Mouse (Mus musculus): Measurements from ENCODE around the gene Sbno2.

The Sbno2 gene

GRCm38 (mm10) chr10:80092690-80093089 lies 12.7 kb downstream of the Sbno2 start:
- DNase-seq (ENCODE audit: low read depth, low spot score), result no peak

- DNase-seq (ENCODE audit: low read depth, low spot score), result no peak
Observed at GRCm38 (mm10) chr10:80091527-80091926, 13.8 kb downstream of the Sbno2 start.

- DNase-seq (ENCODE audit: low read depth, low spot score), result no peak
Observed at GRCm38 (mm10) chr10:80089146-80089545, 16.2 kb downstream of the Sbno2 start.

GRCm38 (mm10) chr10:80087483-80087882 lies 17.9 kb downstream of the Sbno2 start:
- DNase-seq (ENCODE audit: low read depth, low spot score), result no peak

- no peak for DNase-seq (ENCODE audit: low read depth, low spot score)
Observed at GRCm38 (mm10) chr10:80086847-80087246, 18.5 kb downstream of the Sbno2 start.

GRCm38 (mm10) chr10:80084817-80085487 lies 20.4 kb downstream of the Sbno2 start:
- DNase-seq (ENCODE audit: low read depth, low spot score), result no peak

- DNase-seq (ENCODE audit: low read depth, low spot score), result no peak
Observed at GRCm38 (mm10) chr10:80081075-80081474, 24.3 kb downstream of the Sbno2 start.

GRCm38 (mm10) chr10:80080396-80081070 lies 24.8 kb downstream of the Sbno2 start:
- DNase-seq (ENCODE audit: low read depth, low spot score), result no peak

GRCm38 (mm10) chr10:80078366-80078765 lies 27.0 kb downstream of the Sbno2 start:
- DNase-seq (ENCODE audit: low read depth, low spot score), result no peak

GRCm38 (mm10) chr10:80077312-80077711 lies 28.1 kb downstream of the Sbno2 start:
- no peak for DNase-seq (ENCODE audit: low read depth, low spot score)

GRCm38 (mm10) chr10:80076386-80076785 lies 29.0 kb downstream of the Sbno2 start:
- no peak for DNase-seq (ENCODE audit: low read depth, low spot score)

- no peak for DNase-seq (ENCODE audit: low read depth, low spot score)
Observed at GRCm38 (mm10) chr10:80075924-80076323, 29.4 kb downstream of the Sbno2 start.

GRCm38 (mm10) chr10:80074813-80075601 lies 30.4 kb downstream of the Sbno2 start:
- no peak for DNase-seq (ENCODE audit: low read depth, low spot score)

GRCm38 (mm10) chr10:80072623-80073489 lies 32.5 kb downstream of the Sbno2 start:
- no peak for DNase-seq (ENCODE audit: low read depth, low spot score)

GRCm38 (mm10) chr10:80071516-80071900 lies 33.9 kb downstream of the Sbno2 start:
- DNase-seq (ENCODE audit: low read depth, low spot score), result no peak

GRCm38 (mm10) chr10:80070837-80071515 lies 34.4 kb downstream of the Sbno2 start:
- DNase-seq (ENCODE audit: low read depth, low spot score), result no peak

GRCm38 (mm10) chr10:80069948-80070450 lies 35.4 kb downstream of the Sbno2 start:
- DNase-seq (ENCODE audit: low read depth, low spot score), result no peak

GRCm38 (mm10) chr10:80069251-80069650 lies 36.1 kb downstream of the Sbno2 start:
- no peak for DNase-seq (ENCODE audit: low read depth, low spot score)

- no peak for DNase-seq (ENCODE audit: low read depth, low spot score)
Observed at GRCm38 (mm10) chr10:80063877-80064650, 41.3 kb downstream of the Sbno2 start.

- no peak for DNase-seq (ENCODE audit: low read depth, low spot score)
Observed at GRCm38 (mm10) chr10:80063104-80063503, 42.3 kb downstream of the Sbno2 start.

All from retina, adult 2 months (tissue).